Mouse (Mus musculus) cerebellum, adult 2 months (tissue): ENCODE data around the gene Ncoa3. TPM values are rescaled to one million over a fixed set of nuclear protein-coding genes. Genes with fewer than 3 reads are reported as not detected.

Experiments
- DNase-seq, 2 experiments: peaks; one replicate each; pipeline ENCODE4 v3.0.0; 2021
- H3K27ac ChIP-seq: fragments of 200-500 bp; 2 replicates; pipeline ENCODE4 v1.5.1; 2012; ENCODE audit warnings: low read length, control low read depth, inconsistent platforms; ENCODE audit not compliant: insufficient read depth
- H3K27me3 ChIP-seq: fragments of 200-500 bp; 2 replicates; pipeline ENCODE4 v1.6.1; 2012; ENCODE audit warnings: inconsistent platforms, mild to moderate bottlenecking, low read length, moderate library complexity; ENCODE audit not compliant: control insufficient read depth, insufficient read depth
- H3K4me1 ChIP-seq: fragments of 200-500 bp; 2 replicates; pipeline ENCODE4 v1.6.1; 2011; ENCODE audit warnings: low read length; ENCODE audit not compliant: control insufficient read depth, insufficient read depth
- H3K4me3 ChIP-seq: fragments of 200-500 bp; replicated peaks from 2 replicates; pipeline ENCODE3; 2011; ENCODE audit warnings: mild to moderate bottlenecking, low read depth, low read length, control low read depth; ENCODE audit not compliant: insufficient read depth
- CTCF ChIP-seq: fragments of 200-500 bp; IDR thresholded peaks from 2 replicates; pipeline ENCODE4 v1.5.1; 2011; ENCODE audit warnings: low read depth, mild to moderate bottlenecking, control low read depth, low read length, moderate library complexity, borderline replicate concordance; ENCODE audit not compliant: insufficient read depth
- POLR2A ChIP-seq: fragments of 200-500 bp; IDR thresholded peaks from 2 replicates; pipeline ENCODE4 v1.6.1; 2011; ENCODE audit warnings: low read length, control low read depth, borderline replicate concordance; ENCODE audit not compliant: insufficient read depth
- WGBS: fragments of 180-500 bp; shearing (Covaris S2); methylation state at CpG from one replicate; pipeline ENCODE4 v1.1.7; 2018; 5-methylcytosine and 5-hydroxymethylcytosine counted together
- polyA plus RNA-seq: library from polyadenylated mRNA; depleted of rRNA; stranded (reverse); fragments of >200 nt; gene quantifications from 2 replicates; pipeline ENCODE4 v1.2.3, GENCODE M21; 2012

Gene Ncoa3
- polyA plus RNA-seq, 1 experiment = 23.7 TPM

- Histone ChIP-seq H3K4me3 (no peak overlapping the region), H3K27ac (no peak overlapping the region), H3K4me1 (peaks cover 17% of the 10 kb centered on the region), H3K27me3 (no peaks in the 10 kb centered on the region)
- no peak for DNase-seq
- WGBS = 31% methylated on average over 12 of the region's 12 CpGs
- no peak for TF ChIP-seq CTCF
- no peak for TF ChIP-seq POLR2A
Observed at GRCm38 (mm10) chr2:166010321-166010720, 17.9 kb downstream of the Ncoa3 start.

- H3K27me3 ChIP-seq = no peaks in the 10 kb centered on the region
- TF ChIP-seq CTCF (no peak), POLR2A (no peak)
- no peak overlapping the region for H3K27ac ChIP-seq
- WGBS = 84% methylated on average over 3 of the region's 3 CpGs
- H3K4me3 ChIP-seq = no peak overlapping the region
- H3K4me1 ChIP-seq = peaks cover 17% of the 10 kb centered on the region
- no peak for DNase-seq
Observed at GRCm38 (mm10) chr2:166011422-166011821, 19.0 kb downstream of the Ncoa3 start.

GRCm38 (mm10) chr2:166012145-166012544 lies 19.7 kb downstream of the Ncoa3 start:
- Histone ChIP-seq H3K4me1 (peaks cover 17% of the 10 kb centered on the region), H3K27me3 (no peaks in the 10 kb centered on the region), H3K4me3 (no peak overlapping the region), H3K27ac (no peak overlapping the region)
- DNase-seq = no peak
- WGBS = 81% methylated on average over 2 of the region's 2 CpGs
- no peak for TF ChIP-seq POLR2A
- no peak for TF ChIP-seq CTCF

GRCm38 (mm10) chr2:166018769-166019168 lies 26.3 kb downstream of the Ncoa3 start:
- WGBS = 83% methylated on average over 3 of the region's 3 CpGs
- TF ChIP-seq POLR2A (no peak), CTCF (no peak)

GRCm38 (mm10) chr2:166020026-166020425 lies 27.6 kb downstream of the Ncoa3 start:
- TF ChIP-seq POLR2A (no peak), CTCF (no peak)
- WGBS = 92% methylated on average over 2 of the region's 2 CpGs
- DNase-seq = no peak
- no peak overlapping the region for H3K4me3 ChIP-seq
- no peaks in the 10 kb centered on the region for H3K27me3 ChIP-seq
- no peak overlapping the region for H3K27ac ChIP-seq
- peaks cover 2% of the 10 kb centered on the region; the same call in 1 of the 2 replicates for H3K4me1 ChIP-seq

More at GRCm38 (mm10) chr2:166018769-166019168, 26.3 kb downstream of the Ncoa3 start:
- no peak overlapping the region for H3K27ac ChIP-seq
- H3K4me3 ChIP-seq = no peak overlapping the region
- H3K27me3 ChIP-seq = no peaks in the 10 kb centered on the region
- DNase-seq = no peak
- peaks cover 2% of the 10 kb centered on the region; the same call in 1 of the 2 replicates for H3K4me1 ChIP-seq

- Histone ChIP-seq H3K4me1 (peaks cover 2% of the 10 kb centered on the region; the same call in 1 of the 2 replicates), H3K27me3 (no peaks in the 10 kb centered on the region), H3K27ac (no peak overlapping the region; the same call in 1 of the 2 replicates), H3K4me3 (no peak overlapping the region)
- no peak for DNase-seq
- 46% methylated on average over 4 of the region's 4 CpGs for WGBS
- TF ChIP-seq CTCF = no peak
- TF ChIP-seq POLR2A = no peak
Observed at GRCm38 (mm10) chr2:166021073-166021610, 28.7 kb downstream of the Ncoa3 start.

- H3K27me3 ChIP-seq = no peaks in the 10 kb centered on the region
- 34% methylated on average over 3 of the region's 3 CpGs for WGBS
- H3K4me1 ChIP-seq = peaks cover 2% of the 10 kb centered on the region; the same call in 1 of the 2 replicates
- DNase-seq = peak in 1 of 2 experiments; percentile 41
- no peak overlapping the region for H3K4me3 ChIP-seq
- no peak overlapping the region for H3K27ac ChIP-seq
- TF ChIP-seq CTCF = no peak
- TF ChIP-seq POLR2A = no peak
Observed at GRCm38 (mm10) chr2:166021642-166022041, 29.2 kb downstream of the Ncoa3 start.

GRCm38 (mm10) chr2:166022327-166022726 lies 29.9 kb downstream of the Ncoa3 start:
- Histone ChIP-seq H3K4me3 (no peak overlapping the region), H3K27me3 (no peaks in the 10 kb centered on the region), H3K27ac (no peak overlapping the region; the same call in 1 of the 2 replicates), H3K4me1 (peaks cover 2% of the 10 kb centered on the region; the same call in 1 of the 2 replicates)
- 63% methylated on average over 8 of the region's 8 CpGs for WGBS
- TF ChIP-seq CTCF (no peak), POLR2A (no peak)
- no peak for DNase-seq
